Mouse (Mus musculus): ENCODE measurements at regions not wholly inside any gene's neighbourhood (a gene's known extent, or its start where the extent isn't known, plus 50 kb on each side); places are given as distances from the start of the nearest gene placed in this dataset.

- no peak for DNase-seq (ENCODE audit: low read depth)
These were observed 221.7 kb upstream of the Veph1 start for GRCm38 (mm10) chr3:66518289-66518688.

- DNase-seq (ENCODE audit: low read depth) = no peak
These were observed 219.3 kb upstream of the Veph1 start for GRCm38 (mm10) chr3:66515773-66516406.

GRCm38 (mm10) chr3:66514587-66514986 lies 217.9 kb upstream of the Veph1 start:
- DNase-seq (ENCODE audit: low read depth) = no peak

- DNase-seq (ENCODE audit: low read depth) = no peak
These were observed 215.8 kb upstream of the Veph1 start for GRCm38 (mm10) chr3:66512408-66512807.

GRCm38 (mm10) chr3:66510455-66510854 lies 213.8 kb upstream of the Veph1 start:
- DNase-seq (ENCODE audit: low read depth) = no peak

GRCm38 (mm10) chr3:66506125-66506524 lies 209.5 kb upstream of the Veph1 start:
- DNase-seq (ENCODE audit: low read depth) = no peak

GRCm38 (mm10) chr3:66505476-66506076 lies 208.9 kb upstream of the Veph1 start:
- no peak for DNase-seq (ENCODE audit: low read depth)

GRCm38 (mm10) chr3:66504717-66505116 lies 208.1 kb upstream of the Veph1 start:
- DNase-seq (ENCODE audit: low read depth) = no peak

GRCm38 (mm10) chr3:66503615-66504014 lies 207.0 kb upstream of the Veph1 start:
- no peak for DNase-seq (ENCODE audit: low read depth)

- no peak for DNase-seq (ENCODE audit: low read depth)
These were observed 205.2 kb upstream of the Veph1 start for GRCm38 (mm10) chr3:66501865-66502264.

GRCm38 (mm10) chr3:66494442-66495113 lies 197.9 kb upstream of the Veph1 start:
- DNase-seq (ENCODE audit: low read depth) = no peak

- no peak for DNase-seq (ENCODE audit: low read depth)
These were observed 194.2 kb upstream of the Veph1 start for GRCm38 (mm10) chr3:66490696-66491357.

- DNase-seq (ENCODE audit: low read depth) = no peak
These were observed 192.1 kb upstream of the Veph1 start for GRCm38 (mm10) chr3:66488724-66489123.

GRCm38 (mm10) chr3:66486658-66487057 lies 190.0 kb upstream of the Veph1 start:
- no peak for DNase-seq (ENCODE audit: low read depth)

GRCm38 (mm10) chr3:66486184-66486583 lies 189.5 kb upstream of the Veph1 start:
- no peak for DNase-seq (ENCODE audit: low read depth)

GRCm38 (mm10) chr3:66480718-66481117 lies 184.1 kb upstream of the Veph1 start:
- DNase-seq (ENCODE audit: low read depth) = no peak

- DNase-seq (ENCODE audit: low read depth) = no peak
These were observed 182.6 kb upstream of the Veph1 start for GRCm38 (mm10) chr3:66479266-66479665.

- DNase-seq (ENCODE audit: low read depth) = no peak
These were observed 169.7 kb upstream of the Veph1 start for GRCm38 (mm10) chr3:66466321-66466720.

- no peak for DNase-seq (ENCODE audit: low read depth)
These were observed 168.7 kb upstream of the Veph1 start for GRCm38 (mm10) chr3:66465371-66465770.

GRCm38 (mm10) chr3:66462341-66462740 lies 165.7 kb upstream of the Veph1 start:
- DNase-seq (ENCODE audit: low read depth) = no peak

- DNase-seq (ENCODE audit: low read depth) = no peak
These were observed 149.9 kb upstream of the Veph1 start for GRCm38 (mm10) chr3:66446274-66447159.

- no peak for DNase-seq (ENCODE audit: low read depth)
These were observed 136.6 kb upstream of the Veph1 start for GRCm38 (mm10) chr3:66433216-66433615.

Data from 416B (cell line).